Mouse (Mus musculus) G1E-ER4 (cell line): ENCODE data around the gene Ccdc121. TPM values are rescaled to one million over a fixed set of nuclear protein-coding genes. Genes with fewer than 3 reads are reported as not detected.

ENCODE experiments used
- GATA1 ChIP-seq: IDR thresholded peaks from one replicate; pipeline ENCODE4 v1.8.0; 2012; ENCODE audit warnings: low read length, inconsistent platforms
- polyA plus RNA-seq: library from polyadenylated mRNA; stranded (reverse); fragments of >175 nt; gene quantifications from 2 replicates; pipeline ENCODE4 v1.2.3, GENCODE M21; 2012

Gene Ccdc121
- not detected in 2 replicates for polyA plus RNA-seq

GRCm38 (mm10) chr1:181511307-181511706, at the start of gene Ccdc121:
TSS of gene Ccdc121 (minus strand) at chr1:181511451.
- TF ChIP-seq GATA1 = no peak

- no peak for TF ChIP-seq GATA1
Observed at GRCm38 (mm10) chr1:181560325-181560724, 49.1 kb upstream of the Ccdc121 start.

GRCm38 (mm10) chr1:181559655-181560054, 48.4 kb upstream of the Ccdc121 start:
- TF ChIP-seq GATA1 = no peak

- no peak for TF ChIP-seq GATA1
Observed at GRCm38 (mm10) chr1:181555475-181555874, 44.2 kb upstream of the Ccdc121 start.

- TF ChIP-seq GATA1 = no peak
Observed at GRCm38 (mm10) chr1:181552533-181553410, 41.5 kb upstream of the Ccdc121 start.

GRCm38 (mm10) chr1:181550826-181551225, 39.6 kb upstream of the Ccdc121 start:
- no peak for TF ChIP-seq GATA1

- no peak for TF ChIP-seq GATA1
Observed at GRCm38 (mm10) chr1:181549987-181550386, 38.7 kb upstream of the Ccdc121 start.

GRCm38 (mm10) chr1:181545044-181545772, 34.0 kb upstream of the Ccdc121 start:
- TF ChIP-seq GATA1 = no peak

GRCm38 (mm10) chr1:181543711-181544383, 32.6 kb upstream of the Ccdc121 start:
- TF ChIP-seq GATA1 = no peak

GRCm38 (mm10) chr1:181539846-181540769, 28.9 kb upstream of the Ccdc121 start:
- TF ChIP-seq GATA1 = no peak

GRCm38 (mm10) chr1:181537627-181538525, 26.6 kb upstream of the Ccdc121 start:
- TF ChIP-seq GATA1 = no peak

- TF ChIP-seq GATA1 = no peak
Observed at GRCm38 (mm10) chr1:181535165-181535873, 24.1 kb upstream of the Ccdc121 start.

GRCm38 (mm10) chr1:181529368-181529767, 18.1 kb upstream of the Ccdc121 start:
- no peak for TF ChIP-seq GATA1
